Mouse (Mus musculus): ENCODE measurements around the gene Taf7l.

- no peak for TF ChIP-seq CTCF (IDR thresholded peaks at IDR 0.05; ENCODE audit: low read depth)
- no peak for TF ChIP-seq EP300 (optimal IDR thresholded peaks at IDR 0.05)
Observed at GRCm38 (mm10) chrX:134420097-134420496, 56.2 kb downstream of the Taf7l start.

Measured in stomach, postnatal 0 days (tissue).